In the genomic region with DNA sequence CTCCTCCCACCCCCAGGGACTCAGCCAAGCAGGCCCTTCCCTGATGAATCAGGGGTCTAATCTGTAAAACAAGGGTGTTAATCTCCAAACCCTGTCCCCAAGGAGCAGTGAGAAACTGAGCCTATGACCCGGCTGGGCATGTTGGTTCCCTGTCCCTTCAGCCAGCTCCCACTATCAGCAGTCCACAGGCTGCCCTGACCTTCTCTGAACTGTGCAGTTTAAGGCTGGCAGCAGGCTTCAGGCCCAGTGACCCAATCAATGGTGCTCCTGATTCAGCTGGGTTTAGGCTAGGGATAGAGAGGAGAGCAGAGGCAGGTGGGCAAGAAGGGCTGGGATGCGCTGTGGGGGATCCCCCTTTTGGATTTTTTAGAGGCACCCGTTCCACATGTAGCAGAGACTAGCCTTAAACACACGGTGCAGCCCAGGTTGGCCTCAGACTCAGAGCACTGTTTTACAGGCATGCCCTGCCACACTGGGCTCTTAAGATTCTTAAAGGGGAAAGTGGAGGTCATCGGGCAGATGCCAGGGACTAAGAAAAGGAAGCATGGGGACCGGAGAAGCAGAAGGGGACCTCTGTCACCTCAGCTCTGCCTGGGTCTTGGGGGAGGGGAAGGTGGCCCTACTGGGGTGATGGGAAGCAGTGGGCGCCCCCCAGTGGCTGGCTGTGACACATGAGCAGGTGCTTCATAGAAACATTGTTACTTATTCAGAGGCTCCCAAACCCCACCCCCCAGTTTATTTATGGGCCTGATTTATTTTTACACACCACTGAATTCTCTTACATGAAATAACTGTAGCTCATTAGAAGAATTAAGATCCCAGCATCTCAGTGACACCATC, we compare ENCODE assay signal across 8 mouse cellular contexts. TPM values are rescaled to one million over a fixed set of nuclear protein-coding genes. Genes with fewer than 3 reads are reported as not detected.
DNase-seq lines count a peak whose midpoint lies in the region; ATAC-seq and TF ChIP-seq lines count a peak whose summit lies in the region.

No protein-coding gene starts in this region.

- H3K4me3 ChIP-seq in intestine, postnatal 0 days (ENCODE audit: low read depth, low read length) = no peak overlapping the region
- H3K4me3 ChIP-seq in intestine, embryonic 15.5 days (replicated peaks) = no peak overlapping the region

- peak; percentile 77 for TF ChIP-seq CTCF in intestine, postnatal 0 days (IDR thresholded peaks at IDR 0.05; ENCODE audit: low read depth)

- WGBS in intestine, postnatal 0 days = 30% methylated on average over 7 of the region's 7 CpGs
- WGBS in intestine, embryonic 15.5 days = 25% methylated on average over 7 of the region's 7 CpGs

- H3K4me2 ChIP-seq in intestine, postnatal 0 days (replicated peaks; ENCODE audit: low read depth) = no peak overlapping the region
- no peak overlapping the region for H3K4me2 ChIP-seq in intestine, embryonic 15.5 days (replicated peaks)

- ATAC-seq in intestine, postnatal 0 days = no peak
- ATAC-seq in intestine, embryonic 15.5 days = no peak

- peak; percentile 63 for DNase-seq in T-cell, adult 2 months (ENCODE audit: low spot score)
- peak; percentile 82 for DNase-seq in embryo, embryonic 10.5 days (ENCODE audit: low spot score)
- peak; percentile 72 to 79 for DNase-seq in heart, postnatal 14 days
- DNase-seq in left cerebral cortex, postnatal 25 days (ENCODE audit: low spot score in 2 of 2) = peak; percentile 83 to 89
- DNase-seq in naive thymus-derived CD4-positive, alpha-beta T cell, adult 2 months (ENCODE audit: low read depth) = peak; percentile 75
- DNase-seq in thymus, postnatal 14 days = peak; percentile 85

- no peak overlapping the region for H3K27ac ChIP-seq in intestine, postnatal 0 days (ENCODE audit: low read depth, low read length)
- no peak overlapping the region for H3K27ac ChIP-seq in intestine, embryonic 15.5 days

- intact Hi-C loops in heart, postnatal 14 days (cut with DNase I) = no loop called here
- intact Hi-C loops in left cerebral cortex, postnatal 25 days (cut with DNase I) = loop anchor here (2.0 kb wide), 1 partner anchor 26 kb away; no protein-coding TSS in a partner anchor

- no peaks in the 10 kb centered on the region for H3K36me3 ChIP-seq in intestine, postnatal 0 days (ENCODE audit: control insufficient read depth, insufficient read depth)
- H3K36me3 ChIP-seq in intestine, embryonic 15.5 days = no peaks in the 10 kb centered on the region

- no peaks in the 10 kb centered on the region for H3K9me3 ChIP-seq in intestine, postnatal 0 days (ENCODE audit: control insufficient read depth)
- H3K9me3 ChIP-seq in intestine, embryonic 15.5 days = no peaks in the 10 kb centered on the region

- H3K27me3 ChIP-seq in intestine, postnatal 0 days (replicated peaks; ENCODE audit: control insufficient read depth, insufficient read depth, low read length) = peaks cover 2% of the 10 kb centered on the region
- H3K27me3 ChIP-seq in intestine, embryonic 15.5 days (replicated peaks) = peaks cover 28% of the 10 kb centered on the region

- H3K4me1 ChIP-seq in intestine, postnatal 0 days (replicated peaks; ENCODE audit: control insufficient read depth, insufficient read depth, low read length) = no peaks in the 10 kb centered on the region
- H3K4me1 ChIP-seq in intestine, embryonic 15.5 days (replicated peaks) = no peaks in the 10 kb centered on the region

- no peak overlapping the region for H3K9ac ChIP-seq in intestine, postnatal 0 days (ENCODE audit: low read depth, low read length)
- H3K9ac ChIP-seq in intestine, embryonic 15.5 days = no peak overlapping the region

RNA-seq across cellular contexts. Expression of a gene that starts 19.2 kb away (rescaled TPM):
- polyA plus RNA-seq in intestine, postnatal 0 days (2015; fragmentation: Nextera tagmentation; extraction: Ambion mirVana) = 0.18 and 0.24 TPM in 2 replicates
- 0.24 and 0.25 TPM in 2 replicates for polyA plus RNA-seq in intestine, embryonic 15.5 days (2015; fragmentation: Nextera tagmentation; extraction: Ambion mirVana)
- under 1 TPM; 0.29 to 0.34 TPM for total RNA-seq in heart, postnatal 14 days (2021)
- 100 to 1,000 TPM; 323 to 339 TPM for total RNA-seq in left cerebral cortex, postnatal 25 days (2021)

RNA-seq across cellular contexts. Expression of a gene that starts 56.6 kb away (rescaled TPM):
- polyA plus RNA-seq in intestine, postnatal 0 days (2015; fragmentation: Nextera tagmentation; extraction: Ambion mirVana) = 0.10 and 0.21 TPM in 2 replicates
- 0.47 and 0.55 TPM in 2 replicates for polyA plus RNA-seq in intestine, embryonic 15.5 days (2015; fragmentation: Nextera tagmentation; extraction: Ambion mirVana)
- total RNA-seq in heart, postnatal 14 days (2021) = not detected
- total RNA-seq in left cerebral cortex, postnatal 25 days (2021) = not detected

Comparison
In these comparisons a context has a peak if more than half of its experiments do, and no peak if none do; other contexts are left out.
1. RNA of a gene that starts 19.2 kb away (total RNA-seq): 323 to 339 TPM in left cerebral cortex, postnatal 25 days; 0.29 to 0.34 TPM in heart, postnatal 14 days; every median in the first group is over 100 times any median in the second.
2. Peak in every context shown above with its lines, with median percentiles within 50 percentile points of each other: DNase-seq.